9 mouse cellular contexts compared by ENCODE assay signal in genomic region chr10:85968157-85968634, GRCm38 (mm10). TPM values are rescaled to one million over a fixed set of nuclear protein-coding genes. Genes with fewer than 3 reads are reported as not detected.
DNase-seq lines count a peak whose midpoint lies in the region; ATAC-seq lines count a peak whose summit lies in the region.
"Had no signal": no experiment of that assay in that cellular context is flagged by ENCODE, and none has a peak within 500 bp of the region (broad histone marks: within the 10 kb centered on the region; RNA-seq: fewer than 3 reads in every experiment).

No protein-coding gene starts in this region.

- no peak overlapping the region for H3K4me3 ChIP-seq in kidney, embryonic 15.5 days (replicated peaks)
- H3K4me3 ChIP-seq: embryonic facial prominence, embryonic 15.5 days had no signal

- no peak overlapping the region for H3K9ac ChIP-seq in kidney, embryonic 15.5 days
- H3K9ac ChIP-seq: embryonic facial prominence, embryonic 15.5 days had no signal

- H3K27ac ChIP-seq in kidney, embryonic 15.5 days = no peak overlapping the region
- H3K27ac ChIP-seq: embryonic facial prominence, embryonic 15.5 days had no signal

- WGBS in kidney, embryonic 15.5 days = 10% methylated on average over 7 of the region's 7 CpGs

- peaks cover 7% of the 10 kb centered on the region; the same call in 1 of the 2 replicates for H3K4me1 ChIP-seq in kidney, embryonic 15.5 days
- H3K4me1 ChIP-seq: embryonic facial prominence, embryonic 15.5 days had no signal

- peak; percentile 78 for ATAC-seq in granulocyte monocyte progenitor cell, adult 5-6 weeks (replicated peaks; ENCODE audit: poor library complexity, severe bottlenecking)
- 0 out of 2 replicates have a peak, but pooled peaks have one; percentile 33 for ATAC-seq in kidney, embryonic 15.5 days (replicated peaks; ENCODE audit: low FRiP score)

- H3K9me3 ChIP-seq in kidney, embryonic 15.5 days (replicated peaks) = no peaks in the 10 kb centered on the region
- H3K9me3 ChIP-seq: embryonic facial prominence, embryonic 15.5 days had no signal

- no peaks in the 10 kb centered on the region for H3K36me3 ChIP-seq in kidney, embryonic 15.5 days
- no peaks in the 10 kb centered on the region for H3K36me3 ChIP-seq in splenic B cell, adult 2 months (ENCODE audit: control insufficient read depth, insufficient read depth, low read length, poor library complexity, severe bottlenecking)
- H3K36me3 ChIP-seq: embryonic facial prominence, embryonic 15.5 days had no signal

- H3K4me2 ChIP-seq in kidney, embryonic 15.5 days = no peak overlapping the region
- H3K4me2 ChIP-seq: embryonic facial prominence, embryonic 15.5 days had no signal

- DNase-seq in CD4-positive helper T cell, adult 2 months (ENCODE audit: low read depth, low spot score) = peak; percentile 55
- peak; percentile 84 for DNase-seq in adrenal gland, postnatal 25 days
- DNase-seq in embryo, embryonic 9.5 days (ENCODE audit: extremely low spot score) = peak; percentile 80
- peak; percentile 75 for DNase-seq in liver
- peak; percentile 89 for DNase-seq in neural tube, embryonic 10.5 days (ENCODE audit: extremely low spot score, low spot score)
- peak; percentile 78 for DNase-seq in splenic B cell, adult 2 months (ENCODE audit: low read depth, low spot score)

- 0 out of 2 replicates have a peak, but pooled peaks cover 2% of the 10 kb centered on the region for H3K27me3 ChIP-seq in kidney, embryonic 15.5 days
- no peaks in the 10 kb centered on the region for H3K27me3 ChIP-seq in splenic B cell, adult 2 months (ENCODE audit: control insufficient read depth, insufficient read depth, low read length, poor library complexity, severe bottlenecking)
- H3K27me3 ChIP-seq: embryonic facial prominence, embryonic 15.5 days had no signal

RNA-seq across cellular contexts. Expression of gene Rtcb, which starts 10.6 kb away (rescaled TPM):
- 106 and 127 TPM in 2 replicates for total RNA-seq in adrenal gland, postnatal 25 days (2021)
- total RNA-seq in granulocyte monocyte progenitor cell, adult 5-6 weeks (2014; fragmentation: Nextera tagmentation) = 94.9 and 119 TPM in 2 replicates
- 171 and 187 TPM in 2 replicates for total RNA-seq in granulocyte monocyte progenitor cell, adult 5-6 weeks (2017)
- 183 and 194 TPM in 2 replicates for polyA plus RNA-seq in kidney, embryonic 15.5 days (2015; fragmentation: Nextera tagmentation; extraction: Ambion mirVana)

RNA-seq across cellular contexts. Expression of gene Ascl4, which starts 40.7 kb away (rescaled TPM):
- total RNA-seq in adrenal gland, postnatal 25 days (2021) = not detected in 2 replicates
- total RNA-seq in granulocyte monocyte progenitor cell, adult 5-6 weeks (2014; fragmentation: Nextera tagmentation) = not detected in 2 replicates
- total RNA-seq in granulocyte monocyte progenitor cell, adult 5-6 weeks (2017) = not detected in 2 replicates
- 0.68 and 1.6 TPM in 2 replicates for polyA plus RNA-seq in kidney, embryonic 15.5 days (2015; fragmentation: Nextera tagmentation; extraction: Ambion mirVana)

RNA-seq across cellular contexts. Expression of gene Bpifc, which starts 43.5 kb away (rescaled TPM):
- 1.4 and 2.2 TPM in 2 replicates for total RNA-seq in adrenal gland, postnatal 25 days (2021)
- 0.67 and 5.4 TPM in 2 replicates for total RNA-seq in granulocyte monocyte progenitor cell, adult 5-6 weeks (2014; fragmentation: Nextera tagmentation)
- 0.86 and 1.8 TPM in 2 replicates for total RNA-seq in granulocyte monocyte progenitor cell, adult 5-6 weeks (2017)
- polyA plus RNA-seq in kidney, embryonic 15.5 days (2015; fragmentation: Nextera tagmentation; extraction: Ambion mirVana) = 0.35 and 0.38 TPM in 2 replicates

RNA-seq across cellular contexts. Expression of gene Prdm4, which starts 51.3 kb away (rescaled TPM):
- total RNA-seq in adrenal gland, postnatal 25 days (2021) = 15.5 and 16.1 TPM in 2 replicates
- total RNA-seq in granulocyte monocyte progenitor cell, adult 5-6 weeks (2014; fragmentation: Nextera tagmentation) = 17.5 and 22.3 TPM in 2 replicates
- total RNA-seq in granulocyte monocyte progenitor cell, adult 5-6 weeks (2017) = 25.6 and 28.9 TPM in 2 replicates
- 15.7 and 18.3 TPM in 2 replicates for polyA plus RNA-seq in kidney, embryonic 15.5 days (2015; fragmentation: Nextera tagmentation; extraction: Ambion mirVana)

RNA-seq across cellular contexts. Expression of gene Fbxo7, which starts 53.6 kb away (rescaled TPM):
- 25.2 and 32.5 TPM in 2 replicates for total RNA-seq in adrenal gland, postnatal 25 days (2021)
- 23.4 and 35.9 TPM in 2 replicates for total RNA-seq in granulocyte monocyte progenitor cell, adult 5-6 weeks (2014; fragmentation: Nextera tagmentation)
- 16.8 and 24.3 TPM in 2 replicates for total RNA-seq in granulocyte monocyte progenitor cell, adult 5-6 weeks (2017)
- polyA plus RNA-seq in kidney, embryonic 15.5 days (2015; fragmentation: Nextera tagmentation; extraction: Ambion mirVana) = 36.0 and 36.7 TPM in 2 replicates
